Mouse (Mus musculus) granulocyte monocyte progenitor cell, adult 5-6 weeks (primary cell): ENCODE results near the gene Hydin. TPM values are rescaled to one million over a fixed set of nuclear protein-coding genes. Genes with fewer than 3 reads are reported as not detected.
"Not testable (repeated sequence)": the region's sequence is repeated elsewhere in the genome, so short reads cannot be mapped to it uniquely, and the experiment has no call there.

Experiments used
- ATAC-seq: replicated peaks from 2 replicates; pipeline ENCODE4 v1.8.0; 2016; ENCODE audit warnings: mild to moderate bottlenecking, moderate TSS enrichment, inconsistent platforms; ENCODE audit not compliant: poor library complexity, severe bottlenecking
- total RNA-seq, 2 experiments: library from RNA; stranded (forward) in 1 of 2; stranded (reverse) in 1 of 2; fragments of 200-712, 200-1000 nt in 1 of 2; fragments of >200 nt in 1 of 2; fragmentation: Nextera tagmentation in 1 of 2; gene quantifications; 2 replicates each; pipeline ENCODE4 v1.2.3; 2014 to 2017

Gene Hydin
- total RNA-seq, 2 experiments from 2014 or later, result not detected

DNA sequence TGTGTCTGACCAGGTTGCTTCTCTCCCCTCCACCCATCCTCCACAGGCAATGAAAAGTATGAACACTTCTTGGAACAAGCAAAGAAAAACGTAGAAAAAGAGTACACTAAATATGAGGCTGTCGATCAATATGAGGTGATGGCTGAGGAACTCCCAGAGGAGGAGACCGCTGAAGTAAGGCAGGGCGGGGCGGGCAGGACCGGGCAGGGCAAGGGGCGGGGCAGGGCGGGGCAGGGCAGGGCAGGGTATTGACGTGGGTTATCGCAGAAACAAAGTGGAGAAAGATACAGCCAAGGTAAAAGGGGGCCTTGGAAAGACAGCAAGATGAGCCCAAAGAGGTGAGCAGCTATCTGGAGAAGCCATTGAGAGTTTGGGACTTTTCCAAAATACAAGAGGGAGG lies 236.1 kb downstream of the Hydin start:
- ATAC-seq, result no peak

DNA sequence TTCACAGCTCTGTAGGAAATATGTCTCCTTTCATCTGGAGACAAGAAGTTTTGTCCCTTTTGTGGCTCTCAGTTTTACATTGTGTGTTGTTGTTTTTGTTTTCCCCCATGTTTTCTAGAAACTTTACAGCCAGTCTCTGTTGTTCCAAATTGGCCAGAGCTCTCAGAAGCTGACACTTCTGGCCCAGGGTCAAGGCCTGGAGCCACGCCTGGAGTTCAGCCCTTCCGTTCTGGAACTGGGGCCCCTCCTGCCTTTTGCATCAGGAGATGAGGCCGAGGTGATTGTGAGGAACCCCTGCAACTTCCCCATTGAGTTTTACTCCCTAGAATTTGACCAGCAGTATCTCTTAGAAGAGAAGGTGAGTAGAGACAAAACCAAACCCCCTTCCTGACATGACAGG lies 242.0 kb downstream of the Hydin start:
- ATAC-seq, result no peak

DNA sequence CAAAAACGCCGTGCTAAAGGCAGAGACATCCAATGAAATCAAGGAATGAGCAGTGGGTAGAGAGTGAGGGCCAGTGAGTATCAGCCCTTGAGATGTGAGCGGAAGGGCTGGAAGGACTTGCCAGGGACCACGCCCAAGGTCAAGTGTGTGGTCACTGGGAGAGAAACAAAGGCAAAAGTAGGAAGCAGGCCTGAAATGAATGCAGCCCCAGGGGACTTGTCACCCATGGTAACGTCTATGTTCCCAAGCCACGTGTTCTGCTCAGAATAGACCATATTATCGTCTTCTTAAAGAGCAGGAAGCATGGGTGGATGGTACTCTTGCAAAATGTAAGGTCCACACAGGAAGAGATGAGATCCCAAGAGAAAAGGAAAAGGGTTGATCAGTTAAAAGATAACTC lies 253.0 kb downstream of the Hydin start:
- ATAC-seq, result no peak

DNA sequence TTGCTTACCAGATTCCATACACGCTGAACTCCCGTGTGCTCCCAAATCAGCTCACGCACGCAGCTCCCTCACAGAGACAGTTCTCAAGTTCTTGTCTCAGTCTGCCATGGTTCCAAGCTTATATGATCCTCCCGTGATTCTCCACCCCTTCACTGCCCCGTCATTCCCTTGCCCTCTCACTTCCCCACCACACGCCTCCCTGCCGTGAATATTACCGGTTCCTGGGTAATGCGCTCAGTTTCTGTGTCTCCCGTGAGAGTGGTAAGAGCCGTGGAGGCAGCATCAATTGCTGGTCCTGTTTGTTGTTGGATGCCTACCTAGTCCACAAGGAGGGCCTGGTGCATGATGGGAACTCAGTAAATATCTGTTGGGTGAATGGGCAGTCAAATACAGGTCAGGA lies 255.1 kb downstream of the Hydin start:
- no peak for ATAC-seq

DNA sequence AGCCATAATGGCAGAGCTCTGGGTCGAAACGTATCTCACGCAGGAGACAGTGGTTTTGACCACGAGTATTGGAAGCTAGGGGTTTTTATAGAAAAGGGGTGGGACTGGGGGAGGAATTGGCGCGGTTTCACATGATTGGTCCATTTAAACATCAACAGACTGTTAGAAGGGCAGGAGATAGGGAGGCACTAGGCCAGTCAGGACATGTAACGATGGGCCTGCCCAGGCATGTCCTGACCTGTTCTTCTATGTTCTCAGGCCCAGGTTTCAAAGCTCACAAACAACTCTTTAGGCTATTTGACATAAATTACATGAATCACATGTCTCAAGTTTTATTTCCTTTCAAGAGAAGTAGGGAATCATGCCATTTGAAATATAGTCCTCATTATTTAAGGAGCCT lies 255.7 kb downstream of the Hydin start:
- ATAC-seq, result not testable (repeated sequence)

DNA sequence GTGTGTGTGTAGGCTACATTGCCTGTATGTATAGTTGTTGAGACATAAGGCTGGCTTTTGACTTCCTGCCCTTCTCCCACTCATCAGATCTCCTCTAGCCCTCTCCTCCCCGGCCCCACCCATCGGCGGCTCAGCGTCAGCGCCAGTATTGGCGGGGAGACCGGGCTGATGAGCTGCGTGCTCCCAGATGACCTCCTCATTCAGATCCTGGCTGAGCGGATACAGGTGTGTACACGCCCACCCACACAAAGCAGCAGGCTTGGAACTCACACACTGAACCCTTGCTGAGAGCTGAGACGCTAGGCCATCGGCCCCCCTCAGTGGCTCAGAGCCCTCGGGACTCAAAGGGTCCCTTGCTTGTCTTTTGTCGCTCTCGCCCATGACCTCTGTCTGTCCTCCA lies 256.2 kb downstream of the Hydin start:
- ATAC-seq, result no peak

DNA sequence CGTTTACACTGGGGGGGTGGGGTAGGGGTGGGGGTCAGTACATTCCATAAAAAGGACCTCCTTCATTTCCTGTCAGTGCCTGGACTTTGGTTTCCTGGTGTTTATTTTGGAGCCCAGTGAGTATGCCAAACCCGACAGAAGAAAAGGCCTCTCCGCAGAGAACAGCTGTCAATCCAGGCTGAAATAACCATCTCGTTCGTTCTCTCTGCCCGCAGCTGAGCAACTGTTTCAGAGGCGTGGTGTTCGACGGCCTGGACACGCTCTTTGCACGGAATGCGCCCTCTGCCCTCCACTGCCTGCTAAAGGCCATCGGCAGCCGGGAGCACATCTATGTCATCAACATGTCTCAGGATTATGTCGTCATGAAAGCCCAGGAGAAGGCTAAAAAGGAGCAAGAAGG lies 258.5 kb downstream of the Hydin start:
- no peak for ATAC-seq

DNA sequence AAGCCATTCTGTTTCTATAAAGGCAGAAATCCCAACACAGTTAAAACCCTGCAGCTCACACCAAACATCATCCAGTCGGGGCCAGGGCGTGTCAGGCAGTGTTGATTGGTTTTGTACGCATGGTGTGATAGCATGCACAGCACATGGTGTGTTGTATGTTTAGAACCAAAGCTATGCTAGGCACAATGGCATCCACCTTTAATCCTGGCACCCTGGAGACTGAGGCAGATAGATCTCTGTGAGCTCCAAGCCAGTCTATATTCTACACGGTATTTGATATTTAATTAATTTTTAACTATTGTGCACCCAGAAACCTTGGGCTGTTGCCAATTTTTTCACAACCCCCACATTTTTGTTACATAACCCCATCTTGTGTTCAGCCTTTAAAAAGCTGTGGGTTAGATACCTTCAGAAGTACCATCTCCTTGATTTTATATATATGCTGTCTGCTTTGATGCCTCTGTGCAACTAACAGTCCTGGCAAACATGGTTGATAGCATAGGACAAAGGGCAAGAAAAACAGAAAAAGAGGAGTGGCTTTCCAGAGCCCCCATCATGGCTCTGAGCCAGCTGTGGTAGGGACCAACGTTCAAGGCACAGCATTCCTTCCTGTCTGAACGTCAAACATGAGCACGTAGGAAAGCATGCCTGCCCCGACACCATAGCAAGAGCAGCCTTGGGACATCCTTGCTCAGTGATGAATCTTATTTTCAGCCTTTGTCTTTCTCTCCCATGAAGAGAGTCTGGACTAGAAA lies 263.4 kb downstream of the Hydin start:
- no peak for ATAC-seq

DNA sequence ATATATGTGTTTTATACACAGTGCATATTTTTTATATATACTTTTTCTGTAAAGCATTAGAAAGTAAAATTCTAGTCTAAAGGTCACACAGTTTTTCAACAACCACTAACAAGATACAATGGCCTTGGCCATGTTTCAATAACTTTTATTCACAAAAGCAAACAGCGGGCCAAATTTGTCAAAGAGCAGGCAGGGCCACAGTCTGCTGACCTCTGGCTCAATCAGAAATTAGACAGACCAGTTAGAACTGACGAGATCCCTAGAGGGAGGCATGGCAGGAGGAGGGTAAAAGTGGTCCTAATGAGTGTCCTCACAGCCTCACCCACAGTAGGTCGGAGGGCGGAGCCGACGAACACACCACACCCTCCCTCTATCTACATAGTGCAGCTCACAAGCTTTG lies 267.0 kb downstream of the Hydin start:
- no peak for ATAC-seq

DNA sequence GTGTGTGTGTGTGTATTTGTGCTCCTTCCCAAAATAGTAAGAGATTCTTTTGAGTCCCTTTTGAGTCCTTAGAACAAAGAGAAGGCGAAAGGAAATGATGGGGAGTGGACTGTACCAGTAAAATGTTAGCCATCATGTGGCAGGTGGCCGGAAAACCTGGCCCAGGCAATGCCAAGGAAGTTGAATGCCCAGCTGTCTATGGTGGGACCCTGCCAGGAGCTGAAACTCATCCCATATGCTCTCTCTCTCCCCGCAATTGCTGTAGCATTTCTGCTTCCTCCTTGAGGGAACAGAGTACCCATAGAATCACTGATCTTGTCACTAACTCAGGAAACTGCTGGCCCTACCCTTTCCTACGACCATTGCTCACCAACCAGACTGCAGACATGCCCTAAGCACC lies 271.1 kb downstream of the Hydin start:
- ATAC-seq, result no peak

DNA sequence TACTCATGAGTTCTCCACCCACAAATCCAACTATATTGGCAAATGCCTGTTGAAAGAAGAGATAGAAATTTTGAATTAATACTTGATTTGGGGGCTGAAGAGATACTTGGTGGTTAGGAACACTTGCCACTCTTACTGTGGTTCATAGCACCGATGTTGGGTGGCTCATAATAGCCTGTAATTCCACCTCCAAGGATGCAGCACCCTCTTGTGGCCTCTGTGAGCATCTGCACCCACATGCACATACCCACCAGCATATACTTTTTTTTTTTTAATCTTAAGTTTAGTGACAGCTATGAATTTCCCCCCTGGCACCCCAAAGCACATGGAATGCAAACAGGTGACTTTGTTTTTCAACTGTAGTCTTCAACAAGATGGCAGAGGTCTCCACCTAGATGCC lies 283.6 kb downstream of the Hydin start:
- ATAC-seq, result no peak

DNA sequence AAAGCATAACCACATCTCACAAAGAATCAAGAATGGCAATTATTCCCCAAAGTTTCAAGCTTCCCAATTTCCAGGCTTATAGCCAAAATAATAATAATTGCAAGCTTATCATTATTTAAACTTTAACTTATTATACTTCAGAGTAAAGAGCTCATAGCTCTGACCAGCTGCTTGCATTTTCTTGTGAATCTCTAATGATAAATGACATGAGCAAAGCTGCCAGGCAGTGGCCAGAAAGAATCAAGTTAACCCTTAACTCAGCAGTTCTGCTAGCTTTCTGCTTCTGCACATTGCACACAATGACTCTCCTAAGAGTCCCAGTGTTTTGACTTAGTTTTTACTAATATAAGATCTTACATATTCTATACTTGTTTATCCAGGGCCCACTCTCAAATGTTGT lies 285.3 kb downstream of the Hydin start:
- ATAC-seq, result not testable (repeated sequence)

DNA sequence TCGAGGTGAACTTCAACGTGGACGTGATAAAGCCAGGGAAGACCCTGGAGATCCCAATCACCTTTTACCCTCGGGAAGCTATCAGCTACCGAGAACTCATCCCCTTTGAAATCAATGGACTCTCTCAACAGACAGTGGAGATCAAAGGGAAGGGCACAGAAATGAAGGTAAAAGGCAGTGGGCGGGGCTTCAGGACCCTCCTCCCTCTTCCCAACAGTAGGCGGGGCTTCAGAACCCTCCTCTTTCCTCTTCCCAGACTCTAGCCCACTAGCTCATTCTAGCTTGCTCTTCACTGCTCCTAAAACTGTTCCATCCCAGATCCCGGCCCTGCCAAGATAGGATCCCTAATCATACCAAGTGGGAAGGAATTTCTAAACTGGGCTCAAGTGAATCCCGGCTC lies 325.9 kb downstream of the Hydin start:
- no peak for ATAC-seq

DNA sequence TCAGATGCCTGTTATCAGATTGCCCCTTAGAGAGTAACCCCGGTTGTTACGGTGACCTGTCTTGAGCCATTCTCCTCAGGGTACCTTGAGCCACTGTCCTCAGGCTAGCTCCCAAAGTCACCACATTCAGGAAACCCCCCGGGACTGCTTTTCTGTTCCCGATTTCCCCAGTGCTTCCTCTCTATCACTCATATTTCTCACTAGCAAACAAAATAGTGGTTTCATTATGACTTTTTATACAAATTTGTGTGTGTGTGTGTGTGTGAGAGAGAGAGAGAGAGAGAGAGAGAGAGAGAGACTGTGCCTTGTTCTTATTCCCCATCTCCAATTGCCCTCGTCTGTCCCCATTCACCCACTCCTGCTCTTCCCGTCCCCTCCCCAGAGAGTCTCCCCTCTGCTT lies 327.4 kb downstream of the Hydin start:
- ATAC-seq, result no peak

DNA sequence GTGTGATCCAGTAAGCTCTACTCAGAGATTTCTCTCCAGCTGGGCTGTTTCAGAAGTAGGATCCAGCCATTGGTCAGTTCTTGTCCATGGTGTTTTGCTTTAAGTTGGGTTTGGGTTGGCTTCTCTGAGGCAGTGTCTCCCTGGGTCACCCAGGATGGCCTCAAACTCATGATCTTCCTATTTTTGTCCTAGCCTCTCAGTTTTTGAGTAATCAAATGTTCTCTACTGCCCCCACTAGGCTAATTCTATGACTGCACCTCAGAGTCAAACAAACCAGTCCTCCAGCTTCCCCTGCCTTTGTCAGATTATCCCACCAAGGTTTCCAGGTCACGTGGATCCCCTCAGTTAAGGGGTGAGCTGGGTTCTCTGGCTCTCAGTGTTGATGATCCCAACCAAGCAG lies 337.8 kb downstream of the Hydin start:
- ATAC-seq, result peak; percentile 81

DNA sequence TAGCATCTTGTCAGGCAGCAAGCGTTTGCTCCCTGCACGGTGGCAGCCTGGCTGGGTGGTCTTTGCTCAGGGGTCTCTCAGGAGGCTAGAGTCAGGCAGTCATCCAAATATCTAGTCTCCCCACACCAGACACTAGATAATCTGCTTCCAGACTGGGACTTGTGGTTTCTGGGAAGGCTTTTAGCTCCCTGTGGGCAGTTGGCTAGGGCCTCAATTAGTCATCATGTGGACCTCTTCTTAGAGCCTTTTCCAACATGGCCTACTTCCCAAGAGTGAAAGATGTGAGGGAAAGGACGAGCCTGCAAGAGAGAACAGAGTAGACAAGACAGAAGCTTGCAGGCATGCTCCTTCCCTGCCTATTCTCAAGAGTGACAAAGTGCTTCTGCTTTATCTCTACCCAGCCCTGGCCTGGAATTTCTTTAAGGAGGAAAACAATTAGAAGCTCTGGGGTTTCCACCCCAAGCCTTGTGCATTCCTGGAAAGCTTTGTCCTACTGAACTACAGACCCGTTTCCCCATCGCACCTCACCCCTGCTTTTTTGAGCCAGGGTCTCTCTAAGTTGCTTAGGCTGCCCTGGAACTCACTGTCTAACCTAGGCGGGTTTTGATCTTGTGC lies 338.7 kb downstream of the Hydin start:
- ATAC-seq, result no peak

DNA sequence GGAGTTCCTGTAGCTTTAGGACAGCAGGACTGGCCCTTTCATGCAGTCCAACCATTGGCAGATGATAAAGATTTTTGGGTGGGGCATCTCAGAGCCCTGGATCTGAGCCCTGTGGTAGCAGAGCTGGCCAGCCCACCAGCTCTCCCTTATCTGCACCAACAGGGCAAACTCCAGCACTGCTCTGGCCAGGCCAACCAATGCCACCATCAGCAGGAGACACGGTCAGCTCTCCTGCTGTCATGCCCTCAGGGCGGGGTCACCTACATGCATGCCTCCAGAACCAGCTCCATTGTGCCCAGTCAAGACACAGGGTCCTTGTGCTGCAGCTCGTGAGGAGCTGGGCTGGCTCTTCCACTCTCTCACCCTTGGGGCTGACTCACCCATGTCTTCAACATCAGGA lies 349.0 kb downstream of the Hydin start:
- no peak for ATAC-seq

DNA sequence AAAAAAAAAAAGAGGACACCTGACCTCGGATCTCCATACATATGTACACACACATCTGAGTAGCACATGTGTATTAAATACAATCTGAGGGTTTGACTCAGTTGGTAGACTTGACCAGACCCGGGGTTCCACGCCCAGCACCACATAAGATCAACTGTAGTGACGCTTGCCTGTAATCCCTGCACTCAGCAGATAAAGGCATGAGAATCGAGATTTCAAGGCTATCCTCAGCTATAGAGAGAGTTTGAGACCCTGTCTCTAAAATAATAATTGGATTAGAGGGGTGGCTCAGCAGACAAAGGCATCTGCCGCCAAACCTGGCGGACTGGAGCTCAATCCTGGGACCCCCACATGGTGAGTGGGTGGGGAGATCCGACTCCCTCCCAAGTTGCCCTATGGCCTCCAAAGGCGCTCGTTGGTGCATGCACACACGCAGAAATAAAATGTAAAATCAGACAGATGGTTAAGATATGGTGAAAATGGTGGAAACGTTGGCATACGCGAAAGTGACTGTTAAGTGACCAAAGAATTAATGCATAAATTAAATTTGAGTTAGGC lies 351.1 kb downstream of the Hydin start:
- no peak for ATAC-seq

DNA sequence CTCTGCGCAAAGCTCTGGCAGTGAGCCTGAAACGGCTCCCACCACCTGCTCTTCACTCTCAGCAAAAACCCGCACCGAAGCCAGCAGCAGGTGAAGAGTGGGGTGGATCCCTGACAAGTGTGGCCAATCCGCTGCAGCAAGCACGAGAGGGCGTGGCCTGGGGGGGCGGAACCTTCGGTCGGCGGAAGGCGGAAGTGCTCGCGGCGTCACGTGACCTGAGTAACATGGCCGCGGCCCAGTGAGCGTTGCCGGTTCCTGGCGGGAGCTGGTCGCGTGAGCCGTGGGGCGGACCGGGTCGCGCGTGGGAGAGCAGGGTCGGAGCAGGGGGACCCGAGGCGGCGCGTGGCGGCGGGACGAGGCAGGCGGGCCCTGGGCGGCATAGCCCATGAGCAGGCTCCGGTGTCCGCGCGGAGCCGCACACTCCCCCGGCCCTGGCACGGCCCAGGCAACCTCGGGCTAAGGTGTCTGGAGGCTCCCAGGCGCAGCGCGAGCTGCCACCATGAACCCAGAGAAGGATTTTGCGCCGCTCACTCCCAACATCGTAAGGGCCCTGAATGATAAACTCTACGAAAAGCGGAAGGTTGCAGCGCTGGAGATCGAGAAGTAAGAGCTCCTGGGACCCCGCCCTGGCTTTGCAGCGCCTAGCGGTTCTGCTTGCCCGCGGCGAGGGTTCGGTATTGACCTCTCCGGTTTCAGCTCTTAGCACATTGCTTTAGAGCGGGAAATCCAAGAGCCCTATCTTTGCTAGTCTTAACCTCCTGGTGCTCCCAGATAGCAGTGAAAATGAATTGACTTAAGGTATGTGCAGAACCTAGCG lies 351.8 kb downstream of the Hydin start, which contains the start of gene Vac14:
Gene Vac14, plus strand, starts transcription at position 195 of the 817 bp plus-strand sequence.
- peak; percentile 86 for ATAC-seq

DNA sequence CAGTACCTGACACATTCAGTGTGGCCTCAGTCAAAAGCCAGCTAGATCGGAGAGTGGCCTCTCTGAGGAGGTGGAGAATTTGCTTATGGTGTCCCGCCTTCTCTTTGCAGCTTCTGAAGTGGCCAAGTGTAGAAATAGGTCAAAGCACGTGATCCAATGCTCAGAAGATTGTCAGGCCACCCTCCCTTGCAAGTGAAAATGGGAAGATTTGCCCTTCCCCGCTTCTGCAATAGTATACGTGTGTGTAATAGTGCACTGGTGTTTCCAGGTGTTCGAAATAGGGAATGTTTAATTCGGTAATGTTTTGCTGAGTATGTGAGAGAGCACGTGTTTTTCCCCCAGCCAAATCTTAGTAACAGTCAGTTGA lies 352.4 kb downstream of the Hydin start:
- peak; percentile 23 for ATAC-seq

DNA sequence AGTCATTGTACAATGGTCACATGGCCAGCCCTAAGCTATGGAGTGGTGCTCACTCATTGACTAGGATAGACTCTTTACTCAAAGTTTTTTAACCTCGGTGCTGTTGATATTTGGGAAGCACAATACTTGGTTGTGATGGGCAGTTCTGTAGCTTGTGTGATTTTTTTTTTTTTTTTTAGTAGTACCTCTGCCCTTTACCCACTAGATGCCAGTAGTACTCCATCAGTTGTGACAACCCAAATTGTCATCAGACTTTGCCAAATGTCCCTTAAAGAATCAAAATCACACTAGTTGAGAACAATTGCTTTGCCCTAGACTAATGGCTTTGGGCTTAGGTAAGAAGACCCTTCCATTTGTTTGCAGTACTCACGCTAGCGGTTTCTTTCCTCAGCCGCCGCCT lies 353.1 kb downstream of the Hydin start:
- peak; percentile 4; the same call in 1 of the 2 replicates for ATAC-seq
